Mouse (Mus musculus): ENCODE results near the gene Fgd3. TPM values are rescaled to one million over a fixed set of nuclear protein-coding genes. Genes with fewer than 3 reads are reported as not detected.

Gene Fgd3
- polyA plus RNA-seq, 1 experiment, result 6.3 TPM

DNA sequence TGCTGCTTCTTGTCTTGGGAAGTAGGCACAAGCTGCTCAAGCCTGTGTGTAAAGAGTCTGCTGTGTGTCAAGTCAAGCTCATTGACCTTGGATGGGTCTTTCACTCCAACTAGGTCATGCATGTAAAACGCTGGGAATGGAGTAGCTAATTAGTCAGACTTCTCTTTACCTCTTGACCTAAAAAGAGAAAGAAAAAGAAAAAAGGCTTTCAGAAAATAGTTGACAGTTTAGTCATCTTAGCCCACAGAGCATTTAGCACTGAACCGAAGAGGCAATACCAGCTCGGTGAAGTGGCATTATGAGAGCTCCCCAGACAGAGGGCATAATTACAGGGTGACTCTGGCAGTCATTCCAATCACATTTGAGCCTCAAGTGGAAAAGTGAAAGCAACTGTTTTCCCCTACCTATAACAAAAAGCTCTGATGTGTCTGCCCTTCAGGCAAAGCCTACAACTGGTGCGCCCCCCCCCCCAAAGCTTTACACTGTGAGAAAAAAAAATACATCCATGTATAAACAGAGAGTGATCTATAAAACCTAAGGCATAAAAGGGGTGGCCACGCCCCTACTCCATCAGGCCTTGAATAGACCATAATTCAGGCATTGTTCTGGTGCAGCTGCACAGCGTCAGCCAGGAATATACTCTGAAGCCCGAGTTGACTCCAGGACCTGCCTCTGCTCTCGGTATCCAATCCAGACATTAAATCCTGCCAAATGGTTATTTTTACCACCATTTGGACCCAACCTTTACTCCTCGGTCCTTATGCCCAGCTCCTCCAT lies 3.5 kb downstream of the Fgd3 start:
- WGBS, result 52% methylated on average over 9 of the region's 9 CpGs
- no peak overlapping the region for H3K27ac ChIP-seq (ENCODE audit: insufficient read depth, low read depth, low read length)
- no peaks in the 10 kb centered on the region for H3K36me3 ChIP-seq (ENCODE audit: control insufficient read depth, insufficient read depth, low read length)
- H3K4me1 ChIP-seq (ENCODE audit: control insufficient read depth, insufficient read depth, low read length), result no peaks in the 10 kb centered on the region
- DNase-seq, result peak; percentile 14
- H3K4me3 ChIP-seq (ENCODE audit: insufficient read depth, low read depth, low read length), result no peak overlapping the region
- TF ChIP-seq POLR2A (IDR thresholded peaks at IDR 0.05; ENCODE audit: low read depth, low read length) (no peak), CTCF (conservative IDR thresholded peaks at IDR 0.05; ENCODE audit: insufficient read depth, insufficient read length, low read depth, low read length) (no peak)
- no peaks in the 10 kb centered on the region for H3K27me3 ChIP-seq (replicated peaks; ENCODE audit: control insufficient read depth, insufficient read depth, low read length)

DNA sequence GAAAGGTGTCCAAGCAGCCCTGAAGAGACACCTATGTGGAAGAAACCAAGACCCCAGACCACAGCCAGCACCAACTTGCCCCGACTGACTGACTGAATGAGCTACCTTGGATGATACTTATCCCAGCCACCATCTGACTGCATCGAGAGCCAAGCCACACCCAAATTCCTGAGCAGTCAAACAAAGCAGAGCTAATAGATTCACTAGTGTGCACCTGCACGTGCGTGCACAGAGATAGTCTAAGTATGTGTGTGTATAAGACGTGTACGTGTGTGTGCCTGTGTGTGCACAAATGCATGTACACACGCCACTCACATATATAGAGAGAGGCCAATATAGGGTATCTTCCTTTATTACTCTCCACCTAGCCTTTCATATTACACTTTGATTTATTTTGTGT lies 8.5 kb downstream of the Fgd3 start:
- WGBS, result 65% methylated on average over 7 of the region's 7 CpGs
- DNase-seq, result no peak
- TF ChIP-seq POLR2A (IDR thresholded peaks at IDR 0.05; ENCODE audit: low read depth, low read length) (no peak), CTCF (conservative IDR thresholded peaks at IDR 0.05; ENCODE audit: insufficient read depth, insufficient read length, low read depth, low read length) (no peak)
- Histone ChIP-seq H3K4me1 (ENCODE audit: control insufficient read depth, insufficient read depth, low read length) (no peaks in the 10 kb centered on the region), H3K27me3 (replicated peaks; ENCODE audit: control insufficient read depth, insufficient read depth, low read length) (no peaks in the 10 kb centered on the region), H3K36me3 (ENCODE audit: control insufficient read depth, insufficient read depth, low read length) (no peaks in the 10 kb centered on the region), H3K27ac (ENCODE audit: insufficient read depth, low read depth, low read length) (no peak overlapping the region), H3K4me3 (ENCODE audit: insufficient read depth, low read depth, low read length) (no peak overlapping the region)

DNA sequence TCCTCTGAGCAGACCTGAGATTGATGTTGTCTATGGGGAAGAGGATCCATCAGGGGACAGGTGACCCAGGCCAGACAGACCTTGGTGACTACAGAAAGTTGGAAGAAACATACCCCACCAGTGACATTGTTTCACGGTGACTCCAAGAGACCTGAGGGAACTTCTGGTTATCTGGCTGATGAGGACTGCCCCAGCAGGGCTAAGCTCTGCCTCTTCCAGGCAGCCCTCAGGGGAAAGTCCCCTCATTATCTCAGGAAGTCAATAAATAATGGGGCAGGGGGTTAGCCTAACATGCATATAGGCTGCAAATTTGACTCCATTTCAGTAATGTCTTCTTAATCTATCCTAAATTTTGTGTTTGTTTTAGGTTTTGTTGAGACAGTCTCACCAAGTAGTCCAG lies 10.6 kb downstream of the Fgd3 start:
- no peak overlapping the region for H3K27ac ChIP-seq (ENCODE audit: insufficient read depth, low read depth, low read length)
- 94% methylated on average over 1 of the region's 1 CpGs for WGBS
- no peaks in the 10 kb centered on the region for H3K36me3 ChIP-seq (ENCODE audit: control insufficient read depth, insufficient read depth, low read length)
- no peaks in the 10 kb centered on the region for H3K27me3 ChIP-seq (replicated peaks; ENCODE audit: control insufficient read depth, insufficient read depth, low read length)
- no peak for DNase-seq
- no peak for TF ChIP-seq POLR2A (IDR thresholded peaks at IDR 0.05; ENCODE audit: low read depth, low read length)
- no peak for TF ChIP-seq CTCF (conservative IDR thresholded peaks at IDR 0.05; ENCODE audit: insufficient read depth, insufficient read length, low read depth, low read length)
- no peaks in the 10 kb centered on the region for H3K4me1 ChIP-seq (ENCODE audit: control insufficient read depth, insufficient read depth, low read length)
- no peak overlapping the region for H3K4me3 ChIP-seq (ENCODE audit: insufficient read depth, low read depth, low read length)

DNA sequence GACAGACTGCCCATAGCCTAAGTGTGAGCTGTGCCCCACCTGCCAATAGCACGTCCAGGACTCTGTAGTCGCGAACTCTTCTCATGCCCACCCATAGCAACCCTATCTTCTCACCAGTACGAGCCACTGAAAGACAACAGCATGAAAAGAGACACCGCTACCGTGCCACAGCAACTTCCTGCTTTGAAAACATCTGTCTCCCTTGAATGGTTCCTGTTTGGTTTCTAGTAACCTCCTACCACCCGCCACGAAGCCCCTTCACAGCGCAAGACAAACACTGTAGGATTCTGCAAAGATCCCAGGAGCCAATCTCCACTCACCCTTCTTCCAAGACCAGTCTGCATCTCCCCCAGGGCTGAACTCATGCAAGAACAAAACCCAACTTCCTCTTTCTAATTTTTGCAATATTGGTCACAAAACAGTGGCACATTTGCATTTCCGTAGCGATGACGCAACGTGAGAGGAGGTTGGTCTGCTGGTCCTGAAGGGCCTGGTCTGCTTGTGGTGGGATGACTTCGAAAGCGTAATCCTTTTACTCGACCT lies 11.2 kb downstream of the Fgd3 start:
- H3K27me3 ChIP-seq (replicated peaks; ENCODE audit: control insufficient read depth, insufficient read depth, low read length), result no peaks in the 10 kb centered on the region
- no peak for TF ChIP-seq POLR2A (IDR thresholded peaks at IDR 0.05; ENCODE audit: low read depth, low read length)
- TF ChIP-seq CTCF (conservative IDR thresholded peaks at IDR 0.05; ENCODE audit: insufficient read depth, insufficient read length, low read depth, low read length), result no peak
- H3K4me1 ChIP-seq (ENCODE audit: control insufficient read depth, insufficient read depth, low read length), result no peaks in the 10 kb centered on the region
- DNase-seq, result peak; percentile 35
- no peaks in the 10 kb centered on the region for H3K36me3 ChIP-seq (ENCODE audit: control insufficient read depth, insufficient read depth, low read length)
- WGBS, result 72% methylated on average over 16 of the region's 16 CpGs
- H3K4me3 ChIP-seq (ENCODE audit: insufficient read depth, low read depth, low read length), result no peak overlapping the region
- H3K27ac ChIP-seq (ENCODE audit: insufficient read depth, low read depth, low read length), result no peak overlapping the region

- no peaks in the 10 kb centered on the region for H3K36me3 ChIP-seq (ENCODE audit: control insufficient read depth, insufficient read depth, low read length)
- no peaks in the 10 kb centered on the region for H3K27me3 ChIP-seq (replicated peaks; ENCODE audit: control insufficient read depth, insufficient read depth, low read length)
- H3K27ac ChIP-seq (ENCODE audit: insufficient read depth, low read depth, low read length), result no peak overlapping the region
- DNase-seq, result no peak
- WGBS, result 97% methylated on average over 4 of the region's 4 CpGs
- H3K4me3 ChIP-seq (ENCODE audit: insufficient read depth, low read depth, low read length), result 0 out of 2 replicates have a peak overlapping the region, but pooled peaks have one; percentile 8
- no peak for TF ChIP-seq CTCF (conservative IDR thresholded peaks at IDR 0.05; ENCODE audit: insufficient read depth, insufficient read length, low read depth, low read length)
- no peak for TF ChIP-seq POLR2A (IDR thresholded peaks at IDR 0.05; ENCODE audit: low read depth, low read length)
- H3K4me1 ChIP-seq (ENCODE audit: control insufficient read depth, insufficient read depth, low read length), result no peaks in the 10 kb centered on the region
These were observed 11.9 kb downstream of the Fgd3 start for GRCm38 (mm10) chr13:49308206-49308605.

DNA sequence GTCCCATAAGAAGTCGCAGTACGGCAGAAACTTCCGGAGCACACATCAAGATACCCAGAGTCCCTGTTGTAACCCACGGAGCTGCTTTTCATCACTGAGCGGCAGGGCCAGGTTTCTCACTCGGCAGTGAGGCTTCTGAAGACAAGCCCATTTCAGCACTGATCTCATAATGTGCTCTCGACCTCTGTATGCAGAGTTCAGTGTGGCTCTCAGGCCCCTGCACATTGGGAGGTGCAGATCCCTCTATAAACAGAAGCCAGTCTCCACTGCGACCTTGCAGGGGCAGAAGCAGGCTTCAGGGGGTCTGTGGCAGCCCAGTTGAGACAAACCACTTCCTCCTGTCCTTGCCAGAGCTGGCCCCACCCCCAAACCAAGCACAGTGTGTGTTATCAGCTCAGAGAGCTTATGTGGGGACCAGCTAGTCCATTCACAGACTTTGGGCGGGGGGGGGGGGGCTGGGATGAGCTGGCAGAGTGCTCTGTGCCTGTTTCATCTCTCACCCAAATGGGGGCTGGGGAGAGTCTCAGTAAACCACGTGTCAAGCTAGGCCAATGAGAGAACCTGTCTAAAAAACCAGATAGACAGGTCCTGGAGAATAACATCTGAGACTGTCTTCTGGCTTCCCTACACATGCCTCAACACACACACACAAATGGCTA lies 12.7 kb downstream of the Fgd3 start:
- Histone ChIP-seq H3K27me3 (replicated peaks; ENCODE audit: control insufficient read depth, insufficient read depth, low read length) (no peaks in the 10 kb centered on the region), H3K4me1 (ENCODE audit: control insufficient read depth, insufficient read depth, low read length) (no peaks in the 10 kb centered on the region), H3K27ac (ENCODE audit: insufficient read depth, low read depth, low read length) (peak overlapping the region; percentile 42; the same call in 1 of the 2 replicates), H3K4me3 (ENCODE audit: insufficient read depth, low read depth, low read length) (no peak overlapping the region), H3K36me3 (ENCODE audit: control insufficient read depth, insufficient read depth, low read length) (no peaks in the 10 kb centered on the region)
- peak; percentile 36 for DNase-seq
- TF ChIP-seq POLR2A (IDR thresholded peaks at IDR 0.05; ENCODE audit: low read depth, low read length) (no peak), CTCF (conservative IDR thresholded peaks at IDR 0.05; ENCODE audit: insufficient read depth, insufficient read length, low read depth, low read length) (no peak)
- 47% methylated on average over 10 of the region's 10 CpGs for WGBS

GRCm38 (mm10) chr13:49306771-49307310 lies 13.3 kb downstream of the Fgd3 start:
- no peak for DNase-seq
- H3K4me3 ChIP-seq (ENCODE audit: insufficient read depth, low read depth, low read length), result no peak overlapping the region
- no peaks in the 10 kb centered on the region for H3K4me1 ChIP-seq (ENCODE audit: control insufficient read depth, insufficient read depth, low read length)
- H3K27ac ChIP-seq (ENCODE audit: insufficient read depth, low read depth, low read length), result no peak overlapping the region
- no peaks in the 10 kb centered on the region for H3K27me3 ChIP-seq (replicated peaks; ENCODE audit: control insufficient read depth, insufficient read depth, low read length)
- H3K36me3 ChIP-seq (ENCODE audit: control insufficient read depth, insufficient read depth, low read length), result no peaks in the 10 kb centered on the region
- 70% methylated on average over 7 of the region's 7 CpGs for WGBS
- no peak for TF ChIP-seq POLR2A (IDR thresholded peaks at IDR 0.05; ENCODE audit: low read depth, low read length)
- no peak for TF ChIP-seq CTCF (conservative IDR thresholded peaks at IDR 0.05; ENCODE audit: insufficient read depth, insufficient read length, low read depth, low read length)
